Mouse (Mus musculus): ENCODE measurements around the gene Dnajc13.

Gene Dnajc13

DNA sequence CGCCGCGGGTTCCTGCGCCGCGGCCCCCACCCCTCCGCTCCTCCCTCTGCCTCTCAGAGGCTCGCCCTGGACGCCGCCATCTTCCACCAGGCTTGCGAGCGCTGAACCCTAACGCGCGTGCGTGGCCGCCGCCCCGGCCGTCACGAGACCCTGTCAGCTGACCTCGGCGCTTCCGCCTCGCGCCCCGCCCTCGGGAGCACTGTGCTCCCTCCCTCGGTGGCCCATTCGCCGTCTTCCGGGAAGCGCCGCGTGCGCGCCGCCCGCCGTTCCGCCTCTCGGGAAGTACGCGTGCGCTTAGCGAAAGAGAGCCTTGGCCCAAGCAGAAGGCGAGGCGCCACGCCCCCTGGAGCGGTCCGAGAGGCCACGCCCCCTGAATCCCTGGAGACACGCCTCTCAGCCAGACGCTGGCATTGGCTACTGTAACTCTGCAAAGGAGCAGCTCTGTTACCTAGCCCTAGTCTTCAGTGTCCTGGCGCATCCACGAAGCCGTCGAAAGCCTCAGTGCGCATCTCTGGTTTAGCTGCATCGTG, at the start of gene Dnajc13:
TSS of gene Dnajc13 (minus strand) at position 108 of the 530 bp plus-strand sequence.
- peak; percentile 99 to 100 for DNase-seq

DNA sequence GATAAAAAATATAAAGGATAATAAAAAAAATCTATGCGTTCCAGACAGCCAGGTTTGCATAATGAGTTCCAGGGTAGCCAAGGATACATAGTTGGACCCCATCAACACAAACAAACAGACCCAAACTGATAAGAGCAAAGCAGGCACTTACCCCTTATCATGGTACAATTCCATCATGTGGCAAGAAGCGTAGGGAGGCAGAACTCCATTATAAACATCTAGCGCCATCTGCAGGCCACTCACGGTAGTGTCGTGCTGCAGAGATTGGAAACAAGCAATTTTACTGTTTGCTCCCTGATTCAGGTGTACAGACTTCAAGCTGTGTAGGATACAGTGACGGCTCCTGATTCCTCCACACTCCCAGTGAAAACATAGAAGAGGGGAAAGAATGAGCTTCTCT, 44.0 kb upstream of the Dnajc13 start:
- DNase-seq: peak; percentile 37 to 68

DNA sequence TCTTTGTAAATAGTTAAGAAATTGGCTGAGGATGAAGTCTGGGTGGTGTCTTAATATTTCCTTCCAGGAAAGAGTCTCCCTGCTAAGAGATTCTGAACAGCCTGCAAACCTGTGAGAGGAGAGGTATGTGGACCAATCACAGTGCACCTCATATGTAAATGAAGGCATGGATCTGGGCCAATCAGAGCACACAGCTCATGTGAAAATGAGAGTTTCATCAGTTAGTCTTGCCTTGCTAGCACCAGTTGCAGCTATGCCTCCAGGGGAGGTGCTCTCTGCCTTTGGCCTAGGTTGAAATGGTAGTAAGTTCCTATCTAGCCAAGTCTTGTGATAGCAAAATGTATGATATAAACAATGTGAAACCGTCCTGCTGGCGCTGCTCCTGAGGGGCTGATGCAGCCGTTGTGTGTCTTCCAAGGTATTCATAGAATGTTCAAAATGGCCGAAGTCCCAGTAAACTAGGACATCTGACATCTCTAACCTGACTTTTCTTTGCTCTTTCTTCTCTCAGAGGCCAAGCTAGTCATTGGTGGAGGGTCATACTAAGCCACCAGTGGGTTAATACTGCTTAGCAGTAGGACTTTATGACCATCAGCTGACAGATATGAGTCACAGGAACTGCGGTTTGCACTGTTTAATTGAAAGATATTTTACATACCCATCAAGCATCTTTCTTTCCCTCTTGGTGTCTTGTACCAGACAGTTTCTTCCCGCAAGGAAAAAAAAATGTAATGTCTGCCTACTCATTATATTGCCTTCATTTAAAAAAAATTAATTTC, 42.8 kb upstream of the Dnajc13 start:
- no peak for DNase-seq

DNA sequence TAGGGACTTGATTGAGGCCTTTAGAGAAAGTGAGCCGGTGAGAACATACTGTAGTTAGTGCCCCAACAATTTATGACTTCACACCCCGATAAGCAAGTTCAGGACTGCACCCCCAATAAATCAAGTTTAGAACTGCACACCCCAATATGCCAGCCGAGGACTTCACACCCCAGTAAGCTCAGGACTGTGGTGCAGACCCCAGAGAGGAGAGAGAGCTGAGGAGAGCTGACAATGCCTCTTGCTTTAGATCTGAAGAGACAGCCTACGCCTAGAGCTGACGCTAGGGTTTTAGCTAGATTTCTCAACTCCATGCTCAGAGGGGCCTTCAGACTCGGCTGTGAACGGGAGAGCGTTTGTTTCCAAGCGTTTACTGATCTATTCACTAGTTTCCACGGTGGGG, 42.1 kb upstream of the Dnajc13 start:
- no peak for DNase-seq

DNA sequence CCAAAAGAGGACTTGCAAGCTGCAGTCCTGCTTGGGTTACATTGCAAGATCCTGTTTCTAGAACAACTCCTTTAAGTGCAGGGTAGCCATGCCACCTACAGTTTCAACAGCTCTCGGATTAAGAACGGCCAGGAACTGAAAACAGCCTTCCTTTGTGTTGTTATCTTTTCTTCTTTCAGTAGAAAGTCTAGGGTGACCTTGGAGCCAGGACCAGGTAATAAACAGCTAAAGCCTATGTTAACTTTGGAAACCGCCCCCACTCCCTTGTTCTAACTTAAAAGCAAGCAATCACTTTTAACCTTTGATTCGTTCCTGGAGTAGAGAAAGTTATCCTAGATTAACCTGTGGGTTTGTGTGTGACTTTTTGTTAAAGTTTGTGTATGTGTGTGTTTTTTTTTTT, 41.6 kb upstream of the Dnajc13 start:
- no peak for DNase-seq

DNA sequence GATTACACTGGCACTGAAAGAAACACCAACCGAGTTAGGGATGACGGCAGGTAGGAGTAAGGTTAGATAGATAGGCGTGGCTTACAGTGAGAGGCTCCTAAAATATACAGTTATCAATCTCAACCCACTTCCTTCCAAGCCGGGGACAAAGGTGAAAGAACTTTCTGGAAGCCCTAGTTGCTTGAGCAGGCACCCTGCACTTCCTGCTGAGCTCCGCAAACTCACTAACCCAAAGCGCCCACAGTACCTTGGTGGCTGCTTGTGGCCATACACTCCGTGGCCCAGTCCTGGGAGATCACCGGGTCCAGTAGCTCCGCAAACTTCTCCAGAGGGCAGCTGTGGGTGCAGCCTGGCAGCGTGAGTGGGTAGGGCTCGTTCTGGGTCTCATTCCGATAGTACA, 37.8 kb upstream of the Dnajc13 start:
- DNase-seq: no peak

DNA sequence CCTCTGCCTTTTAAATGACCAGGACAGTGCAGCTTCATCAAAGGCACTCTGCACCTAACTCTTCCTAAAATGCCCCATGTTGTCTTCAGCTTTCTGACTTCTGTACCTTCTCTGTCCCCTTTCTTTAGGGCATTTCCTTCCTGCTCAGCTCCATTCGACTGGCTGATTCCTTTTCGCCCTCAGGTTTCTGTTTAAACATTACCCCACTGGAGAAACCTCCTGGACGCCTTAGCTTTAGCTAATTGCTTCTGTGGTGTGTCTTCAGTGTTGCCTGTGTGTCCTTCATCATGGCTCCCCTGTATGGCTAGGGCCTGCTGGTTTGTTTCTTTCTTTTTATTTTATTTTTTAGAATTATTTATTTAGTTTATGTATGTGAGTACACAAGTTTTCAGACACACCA, 34.3 kb upstream of the Dnajc13 start:
- DNase-seq: no peak

DNA sequence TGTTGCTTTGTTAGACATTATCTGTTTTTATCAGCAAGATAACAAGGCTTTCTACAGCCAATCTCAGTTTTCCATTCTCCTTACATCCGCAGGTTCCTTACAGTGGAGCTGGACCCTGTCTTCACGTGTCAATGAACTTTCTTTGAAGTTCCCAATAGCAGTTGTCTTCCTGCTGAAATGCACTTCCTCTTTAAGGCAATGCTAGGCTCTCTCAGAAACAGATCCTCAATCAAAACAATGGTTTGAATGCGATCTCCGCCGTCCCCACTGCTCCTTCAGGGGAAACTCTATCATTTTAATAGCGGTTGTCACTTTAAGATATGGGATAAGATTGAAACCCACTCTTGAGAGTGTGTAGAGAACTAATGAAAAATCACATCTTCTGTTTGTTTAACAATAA, 22.2 kb upstream of the Dnajc13 start:
- DNase-seq: no peak

DNA sequence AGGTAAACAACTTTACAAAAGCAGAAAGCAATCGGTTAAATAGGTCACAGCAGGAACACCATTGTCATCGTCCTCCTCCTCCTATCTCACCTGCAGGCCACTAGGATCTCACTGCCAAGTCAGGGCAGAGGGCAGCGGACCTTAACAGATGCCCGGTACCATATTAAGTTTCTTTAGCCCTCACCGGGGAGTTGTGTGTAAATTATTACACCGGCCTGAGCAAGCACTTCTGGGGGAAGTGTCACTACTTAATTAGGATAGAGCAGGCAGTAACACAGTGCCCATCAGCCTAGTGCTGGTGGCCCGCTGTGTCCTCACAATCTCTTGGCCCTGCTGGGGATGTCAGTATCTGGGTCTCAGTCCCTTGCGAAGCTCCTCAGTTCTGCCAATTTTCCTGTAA, 19.8 kb upstream of the Dnajc13 start:
- DNase-seq: no peak

DNA sequence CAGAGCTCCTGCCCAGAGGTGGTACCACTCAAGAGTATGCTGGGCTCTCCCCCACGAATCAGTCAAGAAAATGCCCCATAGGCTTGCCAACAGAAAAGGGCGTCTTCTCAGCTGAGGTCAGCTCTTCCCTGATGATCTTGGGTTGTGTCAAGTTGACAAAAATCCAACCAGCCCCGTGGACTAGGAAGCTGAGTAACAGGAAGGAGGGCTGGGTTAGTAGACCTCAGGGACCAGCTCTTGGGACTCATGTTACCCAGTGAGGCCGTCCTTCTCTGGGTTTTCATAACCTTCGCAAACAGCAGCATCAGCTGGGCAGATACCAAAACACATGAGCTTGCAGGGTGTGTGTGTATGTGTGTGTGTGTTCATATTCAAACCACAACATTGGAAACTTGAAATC, 19.0 kb upstream of the Dnajc13 start:
- DNase-seq: no peak

DNA sequence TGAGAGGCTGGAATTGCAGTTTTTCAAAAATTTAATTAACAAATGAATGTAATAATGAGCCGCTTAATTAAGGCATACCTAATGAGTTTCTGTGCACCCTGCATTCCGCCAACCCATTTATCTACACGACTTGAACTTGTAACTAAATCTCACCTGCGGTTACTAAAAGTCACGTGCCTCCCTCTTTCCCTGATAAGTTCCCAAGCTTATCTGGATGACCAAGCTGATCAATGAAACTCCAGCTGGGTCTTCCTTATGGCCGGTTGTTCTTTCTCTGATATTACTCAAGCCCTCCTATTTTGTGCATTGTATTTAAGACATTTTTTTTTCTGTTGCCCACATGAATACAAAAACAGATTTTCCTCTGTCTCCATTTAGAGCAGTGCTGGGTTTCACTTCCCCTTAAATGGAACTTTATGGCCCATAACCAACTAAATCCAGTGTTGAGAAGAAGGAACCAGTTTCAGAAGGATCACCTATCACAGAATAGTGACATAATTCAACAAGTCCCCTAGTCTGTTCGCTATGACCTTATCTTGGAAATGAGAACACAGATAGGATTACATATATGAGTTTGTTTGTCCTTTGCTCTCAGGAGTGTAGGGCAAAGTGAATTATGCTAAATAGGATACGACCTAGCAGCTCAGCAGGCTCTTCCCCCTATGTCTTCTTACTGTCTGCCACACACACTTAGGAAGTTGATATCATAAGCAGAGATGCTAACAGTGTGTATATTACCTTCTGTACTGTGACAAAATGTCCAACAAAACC, 18.2 kb upstream of the Dnajc13 start:
- DNase-seq: no peak

DNA sequence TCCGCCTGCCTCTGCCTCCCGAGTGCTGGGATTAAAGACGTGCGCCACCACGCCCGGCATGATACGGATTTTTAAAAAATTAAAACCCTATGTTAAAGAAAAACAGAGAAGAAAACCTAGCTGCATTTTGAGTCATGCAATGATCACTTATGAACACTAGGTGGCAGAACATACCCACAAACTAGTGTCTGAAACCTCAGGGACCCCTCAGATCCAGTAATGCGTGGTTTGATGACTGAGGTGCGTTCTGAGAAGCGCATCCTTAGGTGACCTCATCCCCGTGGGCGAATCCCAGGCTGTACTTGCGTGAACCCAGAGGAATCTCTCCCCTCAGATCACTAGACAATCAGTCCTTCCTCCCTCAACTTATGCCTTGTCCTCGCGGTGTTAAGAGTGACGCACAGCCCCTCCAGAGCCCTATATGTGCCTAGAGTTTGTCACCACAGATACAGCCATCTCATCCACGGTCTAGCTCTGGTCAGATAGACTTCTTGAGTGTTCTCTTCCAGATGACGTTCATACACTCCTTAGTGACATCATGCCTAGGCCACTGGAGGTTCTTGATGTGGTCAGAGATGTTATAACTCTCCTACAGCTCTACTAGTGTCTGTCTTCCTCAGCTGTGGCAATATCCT, 14.9 kb upstream of the Dnajc13 start:
- DNase-seq: peak in 1 of 2 experiments; percentile 19

DNA sequence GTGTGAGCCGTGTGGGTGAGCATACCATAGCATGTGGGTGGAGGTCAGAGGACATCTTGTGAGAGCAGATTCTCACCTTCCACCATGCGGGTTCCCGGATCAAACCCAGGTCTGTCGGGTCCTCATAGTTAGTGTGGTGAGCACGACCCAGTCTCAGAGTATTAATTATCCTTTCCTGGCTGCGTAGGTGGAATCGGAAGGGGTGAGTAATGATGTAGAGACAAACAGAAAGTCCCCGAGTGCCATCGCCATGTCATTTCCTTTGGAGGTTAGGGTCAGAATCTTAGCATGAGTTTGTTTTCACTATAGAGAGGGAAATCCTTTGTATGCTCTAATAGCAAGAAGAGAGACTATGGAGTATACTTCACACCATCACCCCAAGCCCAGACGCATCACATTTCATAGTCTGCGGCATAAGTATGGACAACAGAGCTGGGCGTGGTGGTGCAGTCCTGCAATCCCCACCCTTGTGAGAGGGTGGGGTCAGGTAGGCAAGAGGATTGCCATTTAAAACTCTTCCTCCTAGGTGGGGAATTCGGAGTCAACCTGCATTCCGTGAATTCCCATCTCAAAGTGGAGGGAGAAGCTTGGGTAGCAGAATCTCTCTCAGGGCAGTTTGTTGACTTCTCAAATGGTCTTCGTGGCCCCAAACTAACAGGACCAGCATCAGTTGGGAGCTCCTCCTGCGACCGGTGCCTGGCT, 12.5 kb upstream of the Dnajc13 start:
- DNase-seq: no peak

DNA sequence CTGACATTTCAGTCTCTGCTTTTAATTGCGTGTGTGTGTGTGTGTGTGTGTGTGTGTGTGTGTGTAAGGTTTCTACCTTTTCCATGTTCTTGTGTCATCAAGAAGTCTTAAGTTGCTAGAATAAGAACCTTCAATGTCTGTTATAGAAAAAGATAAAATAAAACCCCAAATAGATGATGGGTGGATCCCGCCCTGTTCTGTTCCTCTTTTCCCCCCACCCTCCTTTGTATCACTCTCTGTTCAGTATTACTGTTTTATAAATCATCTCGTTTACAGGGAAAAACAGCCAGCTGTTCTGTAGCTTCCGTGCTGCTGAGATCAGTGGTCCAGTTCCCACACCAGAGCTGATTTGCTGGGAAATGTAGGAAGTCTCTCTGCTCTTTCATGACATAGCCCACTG, 9.3 kb upstream of the Dnajc13 start:
- DNase-seq: no peak

DNA sequence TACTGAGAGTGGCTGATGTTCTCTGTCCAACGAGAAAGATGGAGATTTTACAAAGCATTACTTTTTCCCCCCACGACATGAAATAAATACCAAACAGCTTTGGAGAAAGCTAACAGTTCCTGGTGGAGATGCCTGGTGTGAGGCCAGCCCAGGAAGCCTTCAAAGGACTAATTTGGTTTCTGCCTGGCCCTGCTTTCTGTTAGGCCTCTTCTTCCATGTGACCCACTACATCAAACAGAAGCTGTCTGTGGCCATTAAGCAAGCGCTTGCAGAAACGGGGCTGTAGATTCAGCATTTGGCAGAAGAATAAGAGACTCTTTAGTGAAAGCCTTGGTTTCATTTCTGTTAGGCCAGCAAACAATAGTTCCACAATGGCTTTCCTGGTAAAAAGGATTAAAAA, 8.9 kb upstream of the Dnajc13 start:
- DNase-seq: no peak

DNA sequence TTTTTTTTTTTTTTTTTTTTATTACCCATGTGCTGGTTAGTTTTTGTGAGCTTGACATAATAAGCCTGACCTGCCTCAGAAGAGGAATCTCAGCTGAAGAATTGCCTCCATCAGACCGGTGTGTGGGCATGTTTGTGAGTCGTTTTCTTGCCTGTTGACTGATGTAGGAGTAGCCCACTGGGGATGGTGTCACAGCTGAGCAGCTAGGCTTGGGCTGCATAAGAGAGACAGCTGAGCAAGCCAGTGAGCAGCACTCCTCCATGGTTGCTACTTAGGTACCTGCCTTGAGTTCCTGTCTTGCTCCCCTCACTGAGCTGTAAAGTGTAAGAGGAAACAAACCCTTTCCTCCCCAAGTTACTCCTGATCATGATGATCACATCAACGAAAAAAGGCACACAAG, 7.2 kb upstream of the Dnajc13 start:
- no peak for DNase-seq

DNA sequence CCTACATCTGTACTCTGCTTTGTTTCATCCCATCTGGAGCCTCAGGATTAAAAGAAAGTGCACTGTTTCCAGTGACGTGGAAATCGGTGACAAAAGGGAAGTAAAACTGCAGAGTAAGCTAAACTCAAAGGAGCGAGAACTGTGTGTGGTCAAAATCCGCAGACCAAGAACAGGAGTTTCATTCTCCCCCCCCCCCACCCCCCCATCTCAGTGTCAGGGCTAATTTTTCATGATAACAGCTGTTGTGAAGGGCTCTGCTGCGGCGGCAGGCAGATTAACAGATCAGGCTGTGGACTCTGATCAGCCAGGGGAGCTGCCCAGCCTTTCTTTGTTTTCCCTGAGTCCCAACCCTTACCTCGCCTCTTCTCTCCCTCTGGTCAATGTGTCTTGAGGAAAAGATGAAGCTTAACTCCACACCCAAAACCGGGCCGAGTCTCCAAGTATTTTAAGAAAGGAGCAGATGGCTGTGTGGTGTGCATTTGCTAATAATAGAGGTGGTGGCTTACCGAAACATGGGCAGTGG, 6.7 kb upstream of the Dnajc13 start:
- DNase-seq: no peak

DNA sequence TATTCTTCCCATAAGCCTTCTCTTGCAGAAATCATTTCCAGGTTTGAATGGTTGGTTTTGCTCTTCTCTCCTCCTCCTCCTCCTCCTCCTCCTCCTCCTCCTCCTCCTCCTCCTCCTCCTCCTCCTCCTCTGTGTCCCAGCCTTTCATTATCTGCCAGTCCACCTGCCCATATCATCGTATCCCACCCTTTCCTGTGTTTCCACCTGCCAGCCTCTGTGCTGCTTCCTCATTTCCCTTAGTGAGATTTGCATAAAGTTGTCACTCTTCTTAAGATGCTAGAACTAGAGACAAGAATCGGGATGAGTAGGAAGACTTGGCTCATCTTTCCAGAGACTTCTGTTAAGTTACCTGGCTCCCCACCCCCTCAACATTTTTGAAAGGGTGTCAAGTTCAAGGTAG, 1.8 kb upstream of the Dnajc13 start:
- no peak for DNase-seq

DNA sequence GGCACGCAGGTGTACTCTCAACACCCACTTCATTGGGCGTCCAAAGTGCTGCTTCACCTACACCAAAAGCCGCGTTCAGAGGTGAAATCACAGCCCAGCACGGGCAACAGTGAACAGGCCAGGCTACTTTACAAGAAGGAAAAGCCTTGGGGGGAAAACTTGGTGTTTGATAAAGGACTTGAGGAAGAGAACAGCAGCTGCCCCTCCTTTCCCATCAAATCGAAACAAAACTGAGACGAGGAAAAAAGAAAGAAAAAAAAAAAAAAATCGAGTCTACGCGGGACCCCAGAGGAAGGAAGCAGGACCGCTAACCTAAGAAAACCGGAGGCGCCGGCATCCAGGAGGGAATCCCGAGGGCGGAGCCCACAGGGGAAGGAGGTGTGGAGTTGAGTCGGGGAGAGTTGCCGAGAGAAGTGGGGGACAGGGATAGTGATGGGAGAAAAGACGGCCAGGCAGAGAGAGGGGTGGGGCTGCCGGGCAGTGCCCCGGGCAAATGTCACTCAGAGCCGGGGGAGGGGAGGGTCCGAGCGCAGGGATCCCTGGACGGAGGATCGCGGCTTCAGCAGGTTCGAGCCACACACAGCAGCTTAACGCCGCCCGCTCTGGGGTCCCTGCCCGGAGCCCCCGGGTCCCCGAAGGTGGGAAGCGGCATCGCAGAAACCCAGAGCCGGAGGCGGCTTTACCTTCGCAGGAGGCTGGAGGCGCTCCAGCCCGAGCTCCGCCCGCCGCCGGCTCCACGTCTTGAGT, 541 bp downstream of the Dnajc13 start:
- peak in 1 of 2 experiments; percentile 60 for DNase-seq

DNA sequence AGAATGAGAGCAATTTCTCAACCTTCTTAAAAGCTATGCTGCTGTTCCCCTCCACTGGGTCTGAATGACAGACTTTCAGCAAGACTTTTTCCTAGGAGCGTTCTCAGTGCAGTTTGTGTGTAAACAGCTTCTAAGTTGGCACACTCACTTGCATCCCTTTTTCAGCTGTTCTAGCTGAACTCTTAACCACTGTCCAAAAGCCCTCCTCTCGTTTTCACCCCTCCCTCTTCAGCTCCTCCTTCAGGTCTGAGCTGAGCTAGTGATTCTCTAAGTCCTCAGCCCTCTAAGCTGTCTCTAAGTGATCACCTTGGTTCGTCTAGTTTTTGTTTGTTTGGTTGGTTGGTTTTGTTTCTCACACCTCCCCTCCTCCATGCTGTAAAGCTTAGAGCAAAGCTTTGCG, 2.4 kb downstream of the Dnajc13 start:
- DNase-seq: no peak

DNA sequence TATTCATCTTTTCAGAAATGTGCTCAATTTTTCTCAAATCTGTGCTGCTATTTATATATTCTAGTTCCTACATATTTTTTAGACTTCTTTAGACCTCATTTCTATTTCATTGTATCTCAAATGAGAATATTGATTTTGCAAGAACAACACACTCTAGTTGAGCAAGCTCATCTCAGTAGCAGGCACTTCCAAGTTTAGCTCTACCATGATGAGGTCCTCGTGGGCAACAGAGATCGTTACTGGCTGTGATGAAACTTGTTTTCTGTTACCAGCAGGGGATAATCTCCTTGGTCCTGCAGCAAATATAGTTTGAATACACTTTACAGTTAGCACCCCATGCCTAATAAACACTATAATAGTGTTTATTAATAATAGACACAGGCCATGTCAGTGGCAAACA, 6.6 kb downstream of the Dnajc13 start:
- no peak for DNase-seq
